In the genomic region with DNA sequence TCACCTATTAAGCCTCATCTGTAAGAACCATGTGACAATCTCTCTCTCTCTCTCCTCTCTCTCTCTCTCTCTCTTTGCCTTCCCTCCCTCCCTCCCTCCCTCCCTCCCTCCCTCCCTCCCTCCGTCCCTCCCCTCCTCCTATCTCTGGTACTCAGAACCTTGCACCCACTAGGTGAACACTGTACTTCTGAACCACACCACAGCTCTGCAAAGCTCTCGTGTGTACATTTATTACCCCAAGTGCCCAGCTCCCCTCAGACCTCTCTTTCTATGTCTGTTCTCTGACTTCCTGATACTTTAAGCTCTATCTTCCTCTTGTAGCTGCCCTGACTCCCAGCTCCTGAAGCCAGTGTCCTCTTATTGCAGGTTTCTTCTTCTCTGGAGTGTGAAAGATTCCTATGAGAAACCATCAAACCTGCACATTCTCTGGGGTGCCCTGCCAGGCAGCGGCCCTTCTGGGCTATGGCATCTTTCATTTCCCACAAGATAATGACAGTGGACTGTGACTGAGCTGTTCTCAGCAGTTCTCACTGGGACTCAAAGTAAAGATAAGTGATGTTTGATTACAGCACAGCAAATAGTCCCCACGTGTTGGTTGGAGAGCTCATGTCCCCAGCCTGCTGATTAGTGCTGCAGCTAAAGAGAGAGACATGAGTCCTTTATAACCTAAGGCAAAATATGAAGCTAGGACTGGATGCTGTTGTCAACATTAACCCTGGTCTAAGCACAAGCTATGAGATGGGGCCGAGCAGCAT, we compare ENCODE assay signal across 23 mouse cellular contexts.
A peak's percentile ranks its signal among the peaks of the same experiment; 100 is the strongest.
DNase-seq lines count a peak whose midpoint lies in the region; ATAC-seq lines count a peak whose summit lies in the region.
"Had no signal": no experiment of that assay in that cellular context is flagged by ENCODE, and none has a peak within 500 bp of the region (broad histone marks: within the 10 kb centered on the region; RNA-seq: fewer than 3 reads in every experiment).

No protein-coding gene starts in this region.

- H3K4me3 ChIP-seq in heart, embryonic 16.5 days (ENCODE audit: low read length) = no peak overlapping the region
- H3K4me3 ChIP-seq in intestine, embryonic 16.5 days (ENCODE audit: low read length) = no peak overlapping the region
- H3K4me3 ChIP-seq: embryonic facial prominence, embryonic 10.5 days; embryonic facial prominence, embryonic 12.5 days; forebrain, embryonic 10.5 days; forebrain, embryonic 12.5 days had no signal

- no peak overlapping the region for H3K27ac ChIP-seq in heart, embryonic 16.5 days (ENCODE audit: low read length)
- H3K27ac ChIP-seq in intestine, embryonic 16.5 days (ENCODE audit: low read length) = no peak overlapping the region
- H3K27ac ChIP-seq: embryonic facial prominence, embryonic 10.5 days; embryonic facial prominence, embryonic 12.5 days; forebrain, embryonic 10.5 days; forebrain, embryonic 12.5 days had no signal

- peaks cover 5% of the 10 kb centered on the region for H3K9me3 ChIP-seq in heart, embryonic 16.5 days (replicated peaks; ENCODE audit: control insufficient read depth, low read length)
- H3K9me3 ChIP-seq in intestine, embryonic 16.5 days (ENCODE audit: control insufficient read depth, low read length) = no peaks in the 10 kb centered on the region
- H3K9me3 ChIP-seq: forebrain, embryonic 12.5 days had no signal

- no peak overlapping the region for H3K9ac ChIP-seq in heart, embryonic 16.5 days (ENCODE audit: low read length)
- H3K9ac ChIP-seq in intestine, embryonic 16.5 days (ENCODE audit: low read depth, low read length) = no peak overlapping the region
- H3K9ac ChIP-seq: embryonic facial prominence, embryonic 12.5 days; forebrain, embryonic 12.5 days had no signal

- H3K36me3 ChIP-seq in heart, embryonic 16.5 days (ENCODE audit: control insufficient read depth, insufficient read depth) = no peaks in the 10 kb centered on the region
- H3K36me3 ChIP-seq in intestine, embryonic 16.5 days (ENCODE audit: control insufficient read depth, insufficient read depth, low read length) = no peaks in the 10 kb centered on the region
- H3K36me3 ChIP-seq: embryonic facial prominence, embryonic 10.5 days; embryonic facial prominence, embryonic 12.5 days; forebrain, embryonic 10.5 days; forebrain, embryonic 12.5 days; G1E had no signal

- no peak for DNase-seq in heart, adult 11 months
- DNase-seq in adrenal gland, adult 18-20 months (ENCODE audit: low spot score in 2 of 2) = no peak
- DNase-seq: adrenal gland, postnatal 25 days; B cell, adult 2 months; cerebellum, adult 11 months; cerebellum, adult 18-20 months; cerebellum, adult 8-10 months; cerebellum, adult 9-11 months; cerebellum, postnatal 14 days; cerebellum, postnatal 36 days had no signal

- no peak overlapping the region for H3K4me2 ChIP-seq in heart, embryonic 16.5 days (ENCODE audit: low read depth, low read length)
- no peak overlapping the region for H3K4me2 ChIP-seq in intestine, embryonic 16.5 days (ENCODE audit: low read depth, low read length)
- H3K4me2 ChIP-seq: embryonic facial prominence, embryonic 12.5 days; forebrain, embryonic 12.5 days had no signal

- 43% methylated on average over 4 of the region's 5 CpGs for WGBS in heart, embryonic 16.5 days
- WGBS in intestine, embryonic 16.5 days = 46% methylated on average over 5 of the region's 5 CpGs

- no peaks in the 10 kb centered on the region for H3K27me3 ChIP-seq in heart, embryonic 16.5 days (ENCODE audit: control insufficient read depth, insufficient read depth, low read length)
- no peaks in the 10 kb centered on the region for H3K27me3 ChIP-seq in intestine, embryonic 16.5 days (replicated peaks; ENCODE audit: control insufficient read depth, insufficient read depth, low read length)
- H3K27me3 ChIP-seq: embryonic facial prominence, embryonic 12.5 days; forebrain, embryonic 12.5 days; Patski had no signal

- H3K4me1 ChIP-seq in heart, embryonic 16.5 days (ENCODE audit: control insufficient read depth, insufficient read depth, low read length) = peaks cover 8% of the 10 kb centered on the region
- 0 out of 2 replicates have a peak, but pooled peaks cover 4% of the 10 kb centered on the region for H3K4me1 ChIP-seq in intestine, embryonic 16.5 days (ENCODE audit: control insufficient read depth, insufficient read depth, low read length)
- H3K4me1 ChIP-seq: embryonic facial prominence, embryonic 10.5 days; embryonic facial prominence, embryonic 12.5 days; forebrain, embryonic 10.5 days; forebrain, embryonic 12.5 days had no signal

- ATAC-seq in heart, embryonic 16.5 days (replicated peaks; ENCODE audit: extremely low read depth, insufficient read depth, low FRiP score) = peak; percentile 41
- ATAC-seq in intestine, embryonic 16.5 days = peak; percentile 74; the same call in 1 of the 2 replicates
- no peak for ATAC-seq in erythroid progenitor cell, adult 5-6 weeks (replicated peaks; ENCODE audit: low FRiP score, poor library complexity, severe bottlenecking)
- ATAC-seq: activated CD4-positive, CD25-positive, alpha-beta regulatory T cell, adult 4 months; CD4-positive, CD25-positive, alpha-beta regulatory T cell, adult 4 months; forebrain, embryonic 14.5 days; forebrain, embryonic 16.5 days; Patski had no signal
